Mouse (Mus musculus) megakaryocyte, embryonic 14.5 days (primary cell): Measurements from ENCODE around the gene Nipal1. TPM values are rescaled to one million over a fixed set of nuclear protein-coding genes. Genes with fewer than 3 reads are reported as not detected.

Experiments
- H3K27me3 ChIP-seq: replicated peaks from 2 replicates; pipeline ENCODE3; 2012; ENCODE audit warnings: inconsistent platforms
- H3K36me3 ChIP-seq: replicated peaks from 2 replicates; pipeline ENCODE3; 2012; ENCODE audit warnings: low read length, inconsistent platforms, mixed read lengths
- H3K4me1 ChIP-seq: 2 replicates; pipeline ENCODE4 v1.6.1; 2012; ENCODE audit warnings: inconsistent platforms
- H3K4me3 ChIP-seq: replicated peaks from 2 replicates; pipeline ENCODE3; 2012; ENCODE audit warnings: moderate library complexity, mild to moderate bottlenecking, inconsistent platforms
- H3K9me3 ChIP-seq: 2 replicates; pipeline ENCODE4 v1.6.1; 2012; ENCODE audit warnings: inconsistent platforms
- FLI1 ChIP-seq: IDR thresholded peaks from 2 replicates; pipeline ENCODE4 v1.6.1; 2012; ENCODE audit warnings: low read length, inconsistent platforms, mixed read lengths
- GATA1 ChIP-seq: IDR thresholded peaks from 3 replicates; pipeline ENCODE4 v1.6.1; 2012; ENCODE audit warnings: mixed read lengths, low read length, inconsistent platforms, borderline replicate concordance
- polyA plus RNA-seq: library from polyadenylated mRNA; stranded (reverse); fragments of >175 nt; gene quantifications from 2 replicates; pipeline ENCODE4 v1.2.3, GENCODE M21; 2012; ENCODE audit warnings: low replicate concordance; ENCODE audit not compliant: insufficient read depth

The Nipal1 gene
- polyA plus RNA-seq, 1 experiment = not detected

GRCm38 (mm10) chr5:72694684-72695083, 47.1 kb downstream of the Nipal1 start:
- Histone ChIP-seq H3K4me1 (no peaks in the 10 kb centered on the region), H3K36me3 (no peaks in the 10 kb centered on the region), H3K4me3 (no peak overlapping the region), H3K9me3 (no peaks in the 10 kb centered on the region; the same call in 1 of the 2 replicates), H3K27me3 (peaks cover 8% of the 10 kb centered on the region)
- TF ChIP-seq GATA1 (no peak), FLI1 (no peak)

GRCm38 (mm10) chr5:72696491-72696890, 48.9 kb downstream of the Nipal1 start:
- TF ChIP-seq GATA1 = no peak
- no peak for TF ChIP-seq FLI1
- peaks cover 2% of the 10 kb centered on the region for H3K9me3 ChIP-seq
- H3K4me3 ChIP-seq = no peak overlapping the region
- no peaks in the 10 kb centered on the region for H3K36me3 ChIP-seq
- no peaks in the 10 kb centered on the region for H3K4me1 ChIP-seq
- H3K27me3 ChIP-seq = peaks cover 8% of the 10 kb centered on the region

- Histone ChIP-seq H3K4me1 (no peaks in the 10 kb centered on the region), H3K27me3 (peaks cover 8% of the 10 kb centered on the region), H3K36me3 (no peaks in the 10 kb centered on the region), H3K4me3 (no peak overlapping the region), H3K9me3 (peaks cover 3% of the 10 kb centered on the region; the same call in 1 of the 2 replicates)
- TF ChIP-seq GATA1 (no peak), FLI1 (no peak)
Observed at GRCm38 (mm10) chr5:72698343-72698742, 50.7 kb downstream of the Nipal1 start.

GRCm38 (mm10) chr5:72698818-72699499, 51.4 kb downstream of the Nipal1 start:
- Histone ChIP-seq H3K4me3 (no peak overlapping the region), H3K27me3 (peaks cover 8% of the 10 kb centered on the region), H3K36me3 (no peaks in the 10 kb centered on the region), H3K4me1 (no peaks in the 10 kb centered on the region), H3K9me3 (peaks cover 3% of the 10 kb centered on the region; the same call in 1 of the 2 replicates)
- TF ChIP-seq FLI1 (no peak), GATA1 (no peak)

- H3K27me3 ChIP-seq = peaks cover 8% of the 10 kb centered on the region
- no peaks in the 10 kb centered on the region for H3K36me3 ChIP-seq
- TF ChIP-seq GATA1 = no peak
- TF ChIP-seq FLI1 = no peak
- H3K4me3 ChIP-seq = no peak overlapping the region
- H3K4me1 ChIP-seq = no peaks in the 10 kb centered on the region
- H3K9me3 ChIP-seq = peaks cover 5% of the 10 kb centered on the region
Observed at GRCm38 (mm10) chr5:72699500-72699818, 51.9 kb downstream of the Nipal1 start.

- Histone ChIP-seq H3K36me3 (no peaks in the 10 kb centered on the region), H3K9me3 (peaks cover 21% of the 10 kb centered on the region), H3K4me3 (no peak overlapping the region), H3K4me1 (no peaks in the 10 kb centered on the region), H3K27me3 (peaks cover 2% of the 10 kb centered on the region)
- no peak for TF ChIP-seq GATA1
- TF ChIP-seq FLI1 = no peak
Observed at GRCm38 (mm10) chr5:72702202-72702601, 54.6 kb downstream of the Nipal1 start.

DNA sequence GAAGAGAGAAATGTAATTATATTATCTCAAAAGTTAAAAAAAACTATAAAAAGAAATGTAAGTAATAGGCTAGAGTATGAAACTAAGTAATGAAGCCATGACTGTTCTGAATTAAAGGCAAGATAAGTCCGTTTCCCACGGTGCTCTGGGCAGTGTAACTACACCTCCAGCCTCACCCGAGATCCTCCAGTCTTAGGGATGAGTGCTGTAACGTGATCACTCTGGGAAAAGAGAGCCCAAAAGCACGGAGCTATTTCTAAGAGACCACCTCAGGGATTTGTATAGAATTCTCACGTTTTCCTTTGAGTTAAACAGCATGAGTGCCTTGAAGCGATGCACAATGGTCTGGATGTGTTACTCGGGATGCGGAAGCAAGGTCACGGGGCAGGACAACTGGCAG, 58.5 kb downstream of the Nipal1 start:
- H3K9me3 ChIP-seq = peaks cover 21% of the 10 kb centered on the region
- no peak for TF ChIP-seq FLI1
- TF ChIP-seq GATA1 = no peak
- no peak overlapping the region for H3K4me3 ChIP-seq
- no peaks in the 10 kb centered on the region for H3K27me3 ChIP-seq
- H3K4me1 ChIP-seq = no peaks in the 10 kb centered on the region
- H3K36me3 ChIP-seq = no peaks in the 10 kb centered on the region

DNA sequence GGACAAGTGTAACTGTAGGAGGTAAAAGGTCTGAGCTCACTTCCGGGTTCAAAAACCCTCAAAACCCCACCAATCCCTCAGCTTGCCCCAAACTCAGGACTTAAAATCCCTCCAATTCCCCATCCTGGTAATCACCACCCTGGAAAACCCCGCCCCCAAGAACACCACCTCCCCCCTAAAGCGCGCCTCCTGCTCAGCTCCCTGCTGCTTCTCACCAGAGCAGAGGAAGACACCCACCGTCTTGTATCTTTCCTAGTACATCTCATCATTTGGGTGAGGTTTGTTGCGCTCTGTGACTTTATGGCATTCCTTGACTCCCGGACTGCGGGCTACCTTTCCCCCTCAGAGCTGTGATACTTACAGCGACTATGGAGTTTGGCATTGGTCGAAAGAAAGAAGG, 59.1 kb downstream of the Nipal1 start:
- TF ChIP-seq GATA1 (no peak), FLI1 (no peak)
- no peaks in the 10 kb centered on the region for H3K4me1 ChIP-seq
- no peak overlapping the region for H3K4me3 ChIP-seq
- no peaks in the 10 kb centered on the region for H3K27me3 ChIP-seq
- H3K36me3 ChIP-seq = no peaks in the 10 kb centered on the region
- peaks cover 18% of the 10 kb centered on the region for H3K9me3 ChIP-seq

- no peaks in the 10 kb centered on the region for H3K4me1 ChIP-seq
- H3K27me3 ChIP-seq = no peaks in the 10 kb centered on the region
- no peak overlapping the region for H3K4me3 ChIP-seq
- H3K9me3 ChIP-seq = peaks cover 16% of the 10 kb centered on the region
- no peaks in the 10 kb centered on the region for H3K36me3 ChIP-seq
- no peak for TF ChIP-seq FLI1
Observed at GRCm38 (mm10) chr5:72709451-72709850, 61.9 kb downstream of the Nipal1 start.

GRCm38 (mm10) chr5:72709976-72710375, 62.4 kb downstream of the Nipal1 start:
- Histone ChIP-seq H3K9me3 (peaks cover 11% of the 10 kb centered on the region), H3K36me3 (no peaks in the 10 kb centered on the region), H3K27me3 (no peaks in the 10 kb centered on the region), H3K4me3 (no peak overlapping the region), H3K4me1 (no peaks in the 10 kb centered on the region)
- TF ChIP-seq GATA1 = no peak
- no peak for TF ChIP-seq FLI1
